Mouse (Mus musculus) heart, postnatal 0 days (tissue): ENCODE measurements around the gene Rlf.

ENCODE experiments used
- CTCF ChIP-seq: IDR thresholded peaks from 2 replicates; pipeline ENCODE4 v1.5.1; 2016; ENCODE audit warnings: antibody characterized with exemption, control low read depth, low read depth
- EP300 ChIP-seq: IDR thresholded peaks from 2 replicates; pipeline ENCODE4 v1.6.1; 2016; ENCODE audit warnings: antibody characterized with exemption, low read depth

- no peak for TF ChIP-seq CTCF
- no peak for TF ChIP-seq EP300
These were observed 18.7 kb downstream of the Rlf start for GRCm38 (mm10) chr4:121196205-121196604.
